In genomic region chr2:160959901-160960300, GRCm38 (mm10) we compare ENCODE assay signal across 17 mouse cellular contexts. TPM values are rescaled to one million over a fixed set of nuclear protein-coding genes. Genes with fewer than 3 reads are reported as not detected.
A peak's percentile ranks its signal among the peaks of the same experiment; 100 is the strongest.
DNase-seq lines count a peak whose midpoint lies in the region; ATAC-seq and TF ChIP-seq lines count a peak whose summit lies in the region.
"Had no signal": no experiment of that assay in that cellular context is flagged by ENCODE, and none has a peak within 500 bp of the region (broad histone marks: within the 10 kb centered on the region; RNA-seq: fewer than 3 reads in every experiment).

No protein-coding gene starts in this region.

- no peaks in the 10 kb centered on the region for H3K9me3 ChIP-seq in midbrain, embryonic 11.5 days (ENCODE audit: control insufficient read depth, low read length)
- H3K9me3 ChIP-seq: embryonic facial prominence, embryonic 12.5 days; forebrain, embryonic 15.5 days; heart, embryonic 12.5 days; hindbrain, embryonic 15.5 days had no signal

- no peak overlapping the region for H3K4me2 ChIP-seq in midbrain, embryonic 11.5 days
- H3K4me2 ChIP-seq: embryonic facial prominence, embryonic 12.5 days; forebrain, embryonic 15.5 days; heart, embryonic 12.5 days; hindbrain, embryonic 15.5 days had no signal

- H3K27ac ChIP-seq in kidney, adult 2 months (ENCODE audit: insufficient read depth, low read depth, low read length) = peak overlapping the region; percentile 60
- H3K27ac ChIP-seq in midbrain, embryonic 11.5 days (ENCODE audit: low read depth, low read length) = no peak overlapping the region
- H3K27ac ChIP-seq: embryonic facial prominence, embryonic 12.5 days; forebrain, embryonic 15.5 days; hindbrain, embryonic 15.5 days had no signal

- intact Hi-C loops in gastrocnemius, postnatal 36 days (cut with DNase I) = no loop called here

- peak; percentile 66 to 70 for DNase-seq in cerebellum, postnatal 14 days
- DNase-seq in cerebellum, adult 11 months = no peak
- DNase-seq in gastrocnemius, adult 18-20 months (ENCODE audit: low spot score) = peak; percentile 52
- DNase-seq in gastrocnemius, postnatal 25 days = no peak
- DNase-seq in kidney, adult 2 months = no peak
- DNase-seq in kidney, adult 11 months = no peak
- DNase-seq in gastrocnemius, postnatal 36 days = peak; percentile 40 to 51
- DNase-seq in midbrain, embryonic 11.5 days (ENCODE audit: low spot score, missing footprints) = no peak
- DNase-seq: adrenal gland, postnatal 10 days; heart, postnatal 36 days; kidney, adult 9 months had no signal

- no peak for ATAC-seq in midbrain, embryonic 11.5 days (ENCODE audit: low FRiP score)
- ATAC-seq: forebrain, embryonic 15.5 days; intestine, embryonic 16.5 days had no signal

- H3K9ac ChIP-seq in midbrain, embryonic 11.5 days (ENCODE audit: low read length) = no peak overlapping the region
- H3K9ac ChIP-seq: embryonic facial prominence, embryonic 12.5 days; forebrain, embryonic 15.5 days; heart, embryonic 12.5 days; hindbrain, embryonic 15.5 days had no signal

- 84% methylated on average over 5 of the region's 5 CpGs for WGBS in kidney, adult 2 months
- 98% methylated on average over 5 of the region's 5 CpGs for WGBS in midbrain, embryonic 11.5 days

- H3K36me3 ChIP-seq in kidney, adult 2 months (ENCODE audit: control insufficient read depth, insufficient read depth, low read length) = peaks cover 2% of the 10 kb centered on the region; the same call in 1 of the 2 replicates
- peaks cover 22% of the 10 kb centered on the region for H3K36me3 ChIP-seq in midbrain, embryonic 11.5 days (ENCODE audit: control insufficient read depth, insufficient read depth, low read length)

- H3K4me1 ChIP-seq in kidney, adult 2 months (ENCODE audit: control insufficient read depth, insufficient read depth, low read length) = peaks cover 16% of the 10 kb centered on the region; the same call in 1 of the 2 replicates
- H3K4me1 ChIP-seq in midbrain, embryonic 11.5 days (ENCODE audit: control insufficient read depth, insufficient read depth, low read length) = no peaks in the 10 kb centered on the region
- H3K4me1 ChIP-seq: embryonic facial prominence, embryonic 12.5 days; forebrain, embryonic 15.5 days; heart, embryonic 12.5 days; hindbrain, embryonic 15.5 days had no signal

- no peak for TF ChIP-seq CTCF in kidney, adult 2 months (conservative IDR thresholded peaks at IDR 0.05; ENCODE audit: insufficient read depth, insufficient read length, low read depth, low read length)

- H3K27me3 ChIP-seq in kidney, adult 2 months (replicated peaks; ENCODE audit: control insufficient read depth, insufficient read depth, low read length) = no peaks in the 10 kb centered on the region
- no peaks in the 10 kb centered on the region for H3K27me3 ChIP-seq in midbrain, embryonic 11.5 days (ENCODE audit: control insufficient read depth, insufficient read depth, low read length)
- H3K27me3 ChIP-seq: embryonic facial prominence, embryonic 12.5 days; forebrain, embryonic 15.5 days; heart, embryonic 12.5 days; hindbrain, embryonic 15.5 days had no signal

- no peak for TF ChIP-seq POLR2A in kidney, adult 2 months (IDR thresholded peaks at IDR 0.05; ENCODE audit: low read depth, low read length)

- no peak overlapping the region for H3K4me3 ChIP-seq in kidney, adult 2 months (ENCODE audit: insufficient read depth, low read depth, low read length)
- H3K4me3 ChIP-seq in midbrain, embryonic 11.5 days (ENCODE audit: low read depth, low read length) = no peak overlapping the region
- H3K4me3 ChIP-seq: embryonic facial prominence, embryonic 12.5 days; forebrain, embryonic 15.5 days; heart, embryonic 12.5 days; hindbrain, embryonic 15.5 days had no signal

RNA-seq across cellular contexts. Expression of gene Emilin3, which starts 47.8 kb away (rescaled TPM):
- total RNA-seq in gastrocnemius, adult 18-20 months (2021) = under 1 TPM; 0.07 to 0.17 TPM
- under 1 TPM; 0.21 to 0.79 TPM for total RNA-seq in gastrocnemius, postnatal 25 days (2021)
- not detected in 2 replicates for polyA plus RNA-seq in kidney, adult 2 months (2012; rRNA removed)
- under 1 TPM; 0.36 to 0.44 TPM for total RNA-seq in gastrocnemius, postnatal 36 days (2021)
- polyA plus RNA-seq in midbrain, embryonic 11.5 days (2014; fragmentation: Nextera tagmentation; extraction: Ambion mirVana) = 2.6 and 2.9 TPM in 2 replicates
- total RNA-seq: MEL had no signal

Comparison
In these comparisons a context has a peak if more than half of its experiments do, and no peak if none do; other contexts are left out.
1. DNase-seq: peak in cerebellum, postnatal 14 days (2 of 2), gastrocnemius, adult 18-20 months (single experiment) and gastrocnemius, postnatal 36 days (2 of 2); none in cerebellum, adult 11 months (single experiment), gastrocnemius, postnatal 25 days (single experiment), kidney, adult 2 months (single experiment), kidney, adult 11 months (single experiment) and midbrain, embryonic 11.5 days (single experiment).